Mouse (Mus musculus) MEL (cell line): ENCODE measurements around the gene Cnpy2.

Experiments
- BHLHE40 ChIP-seq: IDR thresholded peaks from 2 replicates; pipeline ENCODE4 v1.6.1; 2012; ENCODE audit warnings: low read depth, mild to moderate bottlenecking, inconsistent platforms, low read length, improper control_type of control experiment, borderline replicate concordance
- CTCF ChIP-seq, 3 experiments: IDR thresholded peaks in 2 of 3; conservative IDR thresholded peaks in 1 of 3; 2 replicates each; pipeline ENCODE4 v1.5.1; 2011 to 2012; ENCODE audit warnings: low read length in 3 of 3, low read depth in 2 of 3, mild to moderate bottlenecking in 2 of 3, improper control_type of control experiment in 1 of 3, inconsistent platforms in 1 of 3, mixed read lengths in 1 of 3, moderate library complexity in 1 of 3; ENCODE audit not compliant: control insufficient read depth in 1 of 3, insufficient read depth in 1 of 3, poor library complexity in 1 of 3, severe bottlenecking in 1 of 3
- ELF1 ChIP-seq: IDR thresholded peaks from 2 replicates; pipeline ENCODE4 v1.6.1; 2014; ENCODE audit warnings: low read depth, mild to moderate bottlenecking, inconsistent platforms, low read length, improper control_type of control experiment, moderate library complexity
- MYB ChIP-seq: IDR thresholded peaks from 2 replicates; pipeline ENCODE4 v1.6.1; 2011; ENCODE audit warnings: mild to moderate bottlenecking, low read depth, low read length, improper control_type of control experiment
- POLR2AphosphoS5 ChIP-seq: IDR thresholded peaks from 2 replicates; pipeline ENCODE4 v1.6.1; 2012; ENCODE audit warnings: low read depth, borderline replicate concordance, mild to moderate bottlenecking, inconsistent platforms, low read length, moderate library complexity, mixed read lengths
- TAL1 ChIP-seq: IDR thresholded peaks from 2 replicates; pipeline ENCODE4 v1.6.1; 2012; ENCODE audit warnings: mild to moderate bottlenecking, inconsistent platforms, low read length, moderate library complexity, mixed read lengths
- ZKSCAN1 ChIP-seq: IDR thresholded peaks from 2 replicates; pipeline ENCODE4 v1.6.1; 2012; ENCODE audit warnings: low read depth, mild to moderate bottlenecking, inconsistent platforms, low read length, improper control_type of control experiment, moderate library complexity

DNA sequence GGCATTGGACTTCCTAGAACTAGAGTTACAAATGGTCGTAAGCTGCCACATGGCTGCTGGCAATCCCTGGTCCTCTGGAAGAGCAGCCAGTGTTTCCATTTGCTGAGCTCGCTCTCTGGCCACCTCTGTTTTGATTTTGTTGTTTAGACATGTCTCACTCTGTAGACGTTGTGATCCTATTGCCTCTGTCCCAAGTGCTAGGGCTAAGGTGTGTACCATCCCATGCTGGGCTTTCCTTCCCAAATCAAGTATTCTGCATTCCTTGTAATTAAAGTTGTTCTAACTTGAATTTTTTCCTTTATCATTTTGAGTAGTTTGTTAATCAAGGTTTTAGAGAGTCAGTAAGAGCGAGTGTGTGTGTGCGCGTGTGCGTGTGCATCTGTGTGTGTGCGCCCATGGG is 25.3 kb downstream of the Cnpy2 start:
- no peak for TF ChIP-seq BHLHE40
- TF ChIP-seq MYB, result no peak
- no peak for TF ChIP-seq ZKSCAN1
- TF ChIP-seq ELF1, result no peak
- TF ChIP-seq CTCF (IDR thresholded peaks at IDR 0.05 in 2 of 3, conservative IDR thresholded peaks at IDR 0.05 in 1 of 3; ENCODE audit: control insufficient read depth in 1 of 3, insufficient read depth in 1 of 3, low read depth in 2 of 3, low read length in 3 of 3, poor library complexity in 1 of 3, severe bottlenecking in 1 of 3), result no peak
- TF ChIP-seq POLR2AphosphoS5, result no peak
- no peak for TF ChIP-seq TAL1
